ENCODE assay signal across 7 mouse cellular contexts in genomic region chr13:119741390-119742237, GRCm38 (mm10). TPM values are rescaled to one million over a fixed set of nuclear protein-coding genes. Genes with fewer than 3 reads are reported as not detected.
A peak's percentile ranks its signal among the peaks of the same experiment; 100 is the strongest.
DNase-seq lines count a peak whose midpoint lies in the region; ATAC-seq lines count a peak whose summit lies in the region.

No protein-coding gene starts in this region.

- H3K36me3 ChIP-seq in liver, embryonic 11.5 days (ENCODE audit: control insufficient read depth, insufficient read depth, low read length), result no peaks in the 10 kb centered on the region
- no peaks in the 10 kb centered on the region for H3K36me3 ChIP-seq in embryonic facial prominence, embryonic 14.5 days (ENCODE audit: control insufficient read depth, insufficient read depth, low read length)
- H3K36me3 ChIP-seq in limb, embryonic 11.5 days (ENCODE audit: control insufficient read depth, insufficient read depth, low read length), result no peaks in the 10 kb centered on the region

- peak overlapping the region; percentile 24 for H3K4me3 ChIP-seq in liver, embryonic 11.5 days (ENCODE audit: low read depth, low read length)
- peak overlapping the region; percentile 8 for H3K4me3 ChIP-seq in embryonic facial prominence, embryonic 14.5 days (ENCODE audit: low read depth, low read length)
- 0 out of 2 replicates have a peak overlapping the region, but pooled peaks have one; percentile 1 for H3K4me3 ChIP-seq in limb, embryonic 11.5 days (ENCODE audit: low read depth, low read length)

- peak overlapping the region; percentile 56 for H3K4me2 ChIP-seq in liver, embryonic 11.5 days
- H3K4me2 ChIP-seq in embryonic facial prominence, embryonic 14.5 days (ENCODE audit: low read depth, low read length), result peak overlapping the region; percentile 56
- peak overlapping the region; percentile 43 for H3K4me2 ChIP-seq in limb, embryonic 11.5 days (ENCODE audit: low read depth, severe bottlenecking)

- H3K9ac ChIP-seq in liver, embryonic 11.5 days (ENCODE audit: low read depth, low read length), result no peak overlapping the region
- H3K9ac ChIP-seq in embryonic facial prominence, embryonic 14.5 days (ENCODE audit: low read depth, low read length), result peak overlapping the region; percentile 22; the same call in 1 of the 2 replicates
- H3K9ac ChIP-seq in limb, embryonic 11.5 days (ENCODE audit: low read length), result 0 out of 2 replicates have a peak overlapping the region, but pooled peaks have one; percentile 12

- no peaks in the 10 kb centered on the region for H3K4me1 ChIP-seq in liver, embryonic 11.5 days (replicated peaks; ENCODE audit: control insufficient read depth, insufficient read depth, low read length)
- H3K4me1 ChIP-seq in embryonic facial prominence, embryonic 14.5 days (ENCODE audit: control insufficient read depth, insufficient read depth, low read length), result 0 out of 2 replicates have a peak, but pooled peaks cover 3% of the 10 kb centered on the region
- H3K4me1 ChIP-seq in limb, embryonic 11.5 days (ENCODE audit: control insufficient read depth, insufficient read depth, low read length), result peaks cover 3% of the 10 kb centered on the region; the same call in 1 of the 2 replicates

- 18% methylated on average over 19 of the region's 19 CpGs for WGBS in liver, embryonic 11.5 days
- WGBS in embryonic facial prominence, embryonic 14.5 days, result 6% methylated on average over 19 of the region's 19 CpGs
- 9% methylated on average over 19 of the region's 19 CpGs for WGBS in limb, embryonic 11.5 days

- intact Hi-C loops in left cerebral cortex, postnatal 36 days (cut with DNase I), result no loop called here

- no peaks in the 10 kb centered on the region for H3K9me3 ChIP-seq in liver, embryonic 11.5 days (ENCODE audit: control insufficient read depth, low read length)
- H3K9me3 ChIP-seq in embryonic facial prominence, embryonic 14.5 days (ENCODE audit: control insufficient read depth, low read length), result no peaks in the 10 kb centered on the region
- H3K9me3 ChIP-seq in limb, embryonic 11.5 days (ENCODE audit: control insufficient read depth, low read length), result no peaks in the 10 kb centered on the region

- H3K27ac ChIP-seq in liver, embryonic 11.5 days (ENCODE audit: low read depth, low read length), result no peak overlapping the region
- H3K27ac ChIP-seq in embryonic facial prominence, embryonic 14.5 days (replicated peaks; ENCODE audit: low read depth, low read length), result no peak overlapping the region
- H3K27ac ChIP-seq in limb, embryonic 11.5 days (replicated peaks; ENCODE audit: low read depth, low read length), result no peak overlapping the region

- no peaks in the 10 kb centered on the region for H3K27me3 ChIP-seq in liver, embryonic 11.5 days (replicated peaks; ENCODE audit: control insufficient read depth, insufficient read depth, low read length)
- H3K27me3 ChIP-seq in embryonic facial prominence, embryonic 14.5 days (replicated peaks; ENCODE audit: control insufficient read depth, insufficient read depth, low read length), result no peaks in the 10 kb centered on the region
- H3K27me3 ChIP-seq in limb, embryonic 11.5 days (ENCODE audit: control insufficient read depth, insufficient read depth, low read length), result no peaks in the 10 kb centered on the region

- ATAC-seq in liver, embryonic 11.5 days (replicated peaks; ENCODE audit: low FRiP score), result no peak
- ATAC-seq in embryonic facial prominence, embryonic 14.5 days (ENCODE audit: low read depth), result peak; percentile 57; the same call in 1 of the 2 replicates
- no peak for ATAC-seq in limb, embryonic 11.5 days (ENCODE audit: insufficient number of reproducible peaks, low FRiP score, low TSS enrichment, low read depth)

- no peak for DNase-seq in liver, embryonic 11.5 days (ENCODE audit: low spot score)
- no peak for DNase-seq in liver
- DNase-seq in embryonic facial prominence, embryonic 14.5 days (ENCODE audit: low spot score), result peak; percentile 46
- peak; percentile 41 for DNase-seq in limb, embryonic 11.5 days (ENCODE audit: low spot score)
- peak; percentile 52 for DNase-seq in retina, embryonic 14.5 days (ENCODE audit: low spot score)
- no peak for DNase-seq in testis, postnatal 10 days (ENCODE audit: low spot score)
- no peak for DNase-seq in left cerebral cortex, postnatal 36 days (ENCODE audit: low spot score in 2 of 2)

RNA-seq across cellular contexts. Expression of gene Nim1k, which starts 14.1 kb away (rescaled TPM):
- polyA plus RNA-seq in liver, embryonic 11.5 days (2014; fragmentation: Nextera tagmentation; extraction: Ambion mirVana), result 0.19 and 0.36 TPM in 2 replicates
- 1.8 and 2.3 TPM in 2 replicates for polyA plus RNA-seq in embryonic facial prominence, embryonic 14.5 days (2014; fragmentation: Nextera tagmentation; extraction: Ambion mirVana)
- 1.8 and 2.0 TPM in 2 replicates for polyA plus RNA-seq in limb, embryonic 11.5 days (2014; fragmentation: Nextera tagmentation; extraction: Ambion mirVana)
- total RNA-seq in left cerebral cortex, postnatal 36 days (2021), result 10 to 100 TPM; 13.9 to 16.2 TPM

RNA-seq across cellular contexts. Expression of gene Zfp131, which starts 49.1 kb away (rescaled TPM):
- 40.0 and 45.1 TPM in 2 replicates for polyA plus RNA-seq in liver, embryonic 11.5 days (2014; fragmentation: Nextera tagmentation; extraction: Ambion mirVana)
- polyA plus RNA-seq in embryonic facial prominence, embryonic 14.5 days (2014; fragmentation: Nextera tagmentation; extraction: Ambion mirVana), result 34.9 and 37.4 TPM in 2 replicates
- polyA plus RNA-seq in limb, embryonic 11.5 days (2014; fragmentation: Nextera tagmentation; extraction: Ambion mirVana), result 44.4 and 47.9 TPM in 2 replicates
- total RNA-seq in left cerebral cortex, postnatal 36 days (2021), result 10 to 100 TPM; 47.3 to 48.5 TPM

RNA-seq across cellular contexts. Expression of gene Hmgcs1, which starts 51.4 kb away (rescaled TPM):
- polyA plus RNA-seq in liver, embryonic 11.5 days (2014; fragmentation: Nextera tagmentation; extraction: Ambion mirVana), result 119 and 136 TPM in 2 replicates
- 123 and 141 TPM in 2 replicates for polyA plus RNA-seq in embryonic facial prominence, embryonic 14.5 days (2014; fragmentation: Nextera tagmentation; extraction: Ambion mirVana)
- 212 and 221 TPM in 2 replicates for polyA plus RNA-seq in limb, embryonic 11.5 days (2014; fragmentation: Nextera tagmentation; extraction: Ambion mirVana)
- total RNA-seq in left cerebral cortex, postnatal 36 days (2021), result 100 to 1,000 TPM; 247 to 296 TPM

Comparison
In these comparisons a context has a peak if more than half of its experiments do, and no peak if none do; other contexts are left out.
1. DNase-seq: peak in embryonic facial prominence, embryonic 14.5 days (single experiment), limb, embryonic 11.5 days (single experiment) and retina, embryonic 14.5 days (single experiment); none in liver, embryonic 11.5 days (single experiment), liver (single experiment), testis, postnatal 10 days (single experiment) and left cerebral cortex, postnatal 36 days (0 of 2).
2. Peak in every context shown above with its lines, with median percentiles within 50 percentile points of each other: H3K4me2 ChIP-seq and H3K4me3 ChIP-seq.